Mouse (Mus musculus): ENCODE results near the gene Sord.
A peak's percentile ranks its signal among the peaks of the same experiment; 100 is the strongest.

DNA sequence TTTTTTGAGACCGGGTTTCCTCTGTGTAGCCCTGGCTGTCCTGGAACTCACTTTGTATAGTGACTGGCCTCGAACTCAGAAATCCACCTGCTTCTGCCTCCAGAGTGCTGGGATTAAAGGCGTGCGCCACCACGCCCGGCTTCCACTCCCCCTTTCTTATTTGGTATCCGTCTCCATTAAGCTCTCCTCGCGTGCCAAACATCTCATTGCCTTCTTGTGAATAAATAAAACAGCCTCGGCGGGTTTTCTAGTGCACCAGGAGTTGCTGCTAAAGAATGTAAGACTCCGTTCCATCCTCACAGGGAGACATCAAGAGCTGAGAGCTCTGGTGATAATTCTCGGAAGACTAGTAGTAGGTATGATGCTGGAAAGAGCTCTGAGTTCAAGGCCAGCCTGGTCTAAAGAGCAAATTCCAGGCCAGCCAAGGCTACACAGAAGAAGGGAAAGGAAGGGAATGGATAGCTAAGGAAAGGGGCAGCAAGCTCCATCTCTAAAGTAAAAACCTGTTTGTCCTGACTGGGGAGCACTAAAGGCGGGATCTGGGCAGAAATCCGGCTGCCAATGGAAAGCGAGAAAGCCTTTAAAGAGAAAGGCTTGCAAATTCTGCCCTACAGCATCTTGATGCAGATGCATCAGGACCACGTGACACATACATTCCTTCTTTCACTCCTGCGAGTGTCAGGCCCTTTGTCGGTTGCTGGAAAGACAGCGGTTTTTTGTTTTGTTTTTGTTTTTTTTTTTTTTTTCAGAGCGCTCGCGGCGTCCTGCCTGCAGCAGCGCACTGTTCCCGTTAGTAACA is 591 bp upstream of the Sord start:
- TF ChIP-seq MAX (IDR thresholded peaks at IDR 0.05; ENCODE audit: low read depth) (no peak), POLR2A (IDR thresholded peaks at IDR 0.05; ENCODE audit: insufficient read length, low read depth) (no peak), USF1 (IDR thresholded peaks at IDR 0.05; ENCODE audit: low read depth) (peak; percentile 92), POLR2AphosphoS2 (IDR thresholded peaks at IDR 0.05; ENCODE audit: insufficient read length, low read depth) (no peak), E2F4 (IDR thresholded peaks at IDR 0.05; ENCODE audit: insufficient read depth) (no peak), TCF12 (IDR thresholded peaks at IDR 0.05; ENCODE audit: insufficient read depth, poor library complexity, severe bottlenecking) (no peak), MYOG (IDR thresholded peaks at IDR 0.05; ENCODE audit: control insufficient read depth in 1 of 3, insufficient read depth in 1 of 3, insufficient read length in 2 of 3, low read depth in 2 of 3) (no peak), TCF3 (IDR thresholded peaks at IDR 0.05; ENCODE audit: insufficient read length, low read depth) (no peak)

All from myocyte (in vitro differentiated cells).